Mouse (Mus musculus) MEL-GATA-1-ER (cell line): Measurements from ENCODE around the gene E430018J23Rik.
A peak's percentile ranks its signal among the peaks of the same experiment; 100 is the strongest.
"Not testable (repeated sequence)": the region's sequence is repeated elsewhere in the genome, so short reads cannot be mapped to it uniquely, and the experiment has no call there.

ENCODE experiments used
- DNase-seq: peaks from one replicate; pipeline ENCODE4 v3.0.0-alpha.2; 2012; ENCODE audit warnings: low read depth; ENCODE audit errors: extremely low read depth

Gene E430018J23Rik

DNA sequence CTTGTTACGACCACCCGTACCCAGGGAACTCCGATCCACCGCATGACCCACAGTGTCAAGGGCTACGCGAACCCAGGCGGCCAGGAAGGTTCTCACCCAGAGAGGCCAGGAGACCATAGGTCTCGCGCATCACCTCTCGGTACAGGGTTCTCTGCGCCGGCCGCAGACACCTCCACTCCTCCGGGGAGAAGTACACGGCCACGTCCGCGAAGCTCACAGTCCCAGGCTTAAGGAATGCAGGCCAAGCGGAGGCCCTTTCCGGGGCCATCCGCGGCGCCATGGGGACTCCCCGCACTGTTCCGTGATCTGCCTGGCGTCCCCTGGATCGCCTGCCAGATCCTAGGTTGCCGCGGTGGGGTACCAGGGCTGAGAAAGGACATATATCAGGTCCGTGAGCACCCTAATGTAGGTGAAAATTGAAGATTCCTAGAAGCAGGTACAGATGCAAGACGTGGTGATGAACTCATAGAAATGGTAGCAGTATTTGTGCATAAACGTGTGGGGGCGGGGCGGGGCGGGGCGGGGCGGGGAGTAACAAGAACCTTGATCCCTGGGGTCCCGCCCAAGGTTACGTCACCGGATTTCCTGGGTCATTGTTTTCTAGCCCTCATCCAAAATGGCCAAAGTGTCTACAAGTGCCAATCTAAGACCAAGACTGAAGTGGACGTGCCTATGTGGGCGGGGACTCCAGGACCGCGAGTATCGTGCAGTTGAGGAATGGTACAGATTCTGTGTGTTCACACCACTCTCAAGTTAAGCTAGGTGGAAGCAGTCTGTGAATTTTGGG lies at the start of gene E430018J23Rik:
Gene E430018J23Rik, minus strand, starts transcription at position 473 of the 787 bp plus-strand sequence.
- DNase-seq: peak; percentile 97

DNA sequence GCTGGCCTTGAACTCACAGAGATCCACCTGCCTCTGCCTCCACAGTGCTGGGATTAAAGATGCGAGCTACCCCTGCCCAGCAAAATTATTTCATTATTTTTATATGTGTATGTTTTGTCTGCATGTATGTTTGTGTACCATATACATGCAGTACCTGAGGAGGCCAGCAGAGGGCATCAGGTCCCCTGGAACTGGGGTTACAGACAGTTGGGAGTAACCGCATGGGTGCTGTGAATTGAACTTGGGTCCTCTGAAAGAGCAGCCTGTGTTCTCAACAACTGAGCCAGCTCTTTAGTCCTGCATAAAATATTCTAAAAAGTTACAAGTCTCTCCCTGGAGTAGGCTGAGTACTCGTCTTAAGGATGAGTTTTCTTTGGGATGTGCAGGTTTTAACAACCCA lies 44.3 kb upstream of the E430018J23Rik start:
- DNase-seq: no peak

DNA sequence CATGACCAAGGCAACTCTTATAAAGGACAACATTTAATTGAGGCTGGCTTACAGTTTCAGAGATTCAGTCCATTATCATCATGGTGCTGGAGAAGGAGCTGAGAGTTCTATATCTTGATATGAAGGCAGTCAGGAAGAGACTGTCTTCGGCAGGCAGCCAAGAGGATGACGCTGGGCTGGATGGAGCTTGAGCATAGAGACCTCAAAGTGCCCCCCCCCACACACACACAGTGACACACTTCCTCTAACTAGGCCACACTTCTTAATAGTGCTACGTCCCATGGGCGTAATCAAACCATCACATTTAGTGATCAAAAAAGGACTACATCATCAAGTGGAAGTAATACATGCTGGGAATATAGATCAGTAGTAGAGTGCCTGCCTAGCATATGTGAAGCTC lies 41.8 kb upstream of the E430018J23Rik start:
- DNase-seq: no peak

DNA sequence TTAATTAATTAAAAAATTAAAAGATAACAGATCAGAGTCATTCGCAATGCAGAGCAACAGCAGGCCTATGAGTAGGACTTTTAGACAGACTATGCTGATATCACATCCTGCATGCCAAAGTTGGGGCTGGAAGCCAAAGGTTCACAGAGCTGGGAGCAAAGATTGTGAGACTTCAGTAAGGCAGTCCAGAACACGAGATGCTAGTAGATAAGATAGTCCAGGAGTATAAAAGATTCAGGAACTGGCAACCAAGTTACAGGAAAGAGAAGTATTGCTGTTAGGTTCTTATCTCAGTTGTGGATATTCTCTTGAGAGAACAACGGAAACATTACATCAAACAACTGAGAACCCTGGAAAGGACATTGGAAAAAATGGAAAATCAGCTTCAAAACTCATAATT lies 32.9 kb upstream of the E430018J23Rik start:
- DNase-seq: no peak

DNA sequence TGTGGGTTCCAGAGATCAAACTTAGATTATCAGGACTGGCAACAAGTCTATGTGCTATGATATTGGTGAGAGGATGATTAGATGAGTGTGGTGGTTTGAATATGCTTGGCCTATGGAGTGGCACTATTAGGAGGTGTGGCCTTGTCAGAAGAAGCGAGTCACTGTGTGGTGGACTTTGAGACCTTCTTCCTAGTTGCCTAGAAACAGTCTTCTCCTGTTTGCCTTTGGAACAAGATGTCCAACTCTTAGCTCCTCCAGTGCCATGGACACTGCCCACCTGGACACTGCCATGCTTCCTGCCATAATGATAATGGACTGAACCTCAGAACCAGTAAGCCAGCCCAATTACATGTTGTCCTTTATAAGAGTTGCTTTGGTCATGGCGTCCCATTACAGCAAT lies 32.5 kb upstream of the E430018J23Rik start:
- DNase-seq: no peak

DNA sequence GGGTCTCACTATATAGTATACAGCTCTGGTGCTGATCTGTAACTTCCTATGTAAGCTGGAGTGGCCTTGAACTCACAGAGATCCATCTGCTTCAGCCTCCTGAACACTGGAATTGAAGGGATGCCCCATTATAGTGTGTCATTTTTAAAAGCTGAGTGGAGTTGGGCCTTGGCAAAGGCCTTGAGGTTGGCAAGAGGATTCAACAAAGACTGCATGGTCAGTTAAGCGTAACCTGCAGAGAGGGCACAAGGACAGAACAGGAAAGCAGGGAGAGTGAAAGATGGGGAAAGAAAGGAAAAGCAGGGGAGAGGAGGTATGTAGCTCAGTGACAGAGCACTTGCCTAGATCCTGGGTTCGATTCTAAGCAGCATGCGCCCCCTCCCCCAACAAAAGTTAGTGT lies 31.9 kb upstream of the E430018J23Rik start:
- DNase-seq: no peak

DNA sequence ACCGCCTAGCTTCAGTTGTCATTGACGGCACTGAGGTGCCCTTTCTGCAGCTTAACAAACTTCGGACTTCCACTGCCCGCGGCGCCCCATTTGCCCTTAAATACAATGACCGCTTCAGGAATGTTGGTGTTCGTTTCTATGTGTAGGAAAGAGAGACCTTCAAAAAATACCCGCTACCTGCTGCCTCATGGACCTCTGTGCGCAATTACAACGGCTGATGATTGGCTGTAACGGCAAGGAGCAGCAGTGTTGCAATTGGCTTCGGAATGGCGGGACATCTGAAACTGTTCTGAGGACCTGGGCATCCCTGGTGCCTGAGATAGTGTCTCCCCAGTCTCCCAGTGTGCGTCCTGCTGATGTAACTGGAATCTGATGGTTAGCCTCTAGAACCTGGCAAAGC lies 28.8 kb upstream of the E430018J23Rik start:
- no peak for DNase-seq

DNA sequence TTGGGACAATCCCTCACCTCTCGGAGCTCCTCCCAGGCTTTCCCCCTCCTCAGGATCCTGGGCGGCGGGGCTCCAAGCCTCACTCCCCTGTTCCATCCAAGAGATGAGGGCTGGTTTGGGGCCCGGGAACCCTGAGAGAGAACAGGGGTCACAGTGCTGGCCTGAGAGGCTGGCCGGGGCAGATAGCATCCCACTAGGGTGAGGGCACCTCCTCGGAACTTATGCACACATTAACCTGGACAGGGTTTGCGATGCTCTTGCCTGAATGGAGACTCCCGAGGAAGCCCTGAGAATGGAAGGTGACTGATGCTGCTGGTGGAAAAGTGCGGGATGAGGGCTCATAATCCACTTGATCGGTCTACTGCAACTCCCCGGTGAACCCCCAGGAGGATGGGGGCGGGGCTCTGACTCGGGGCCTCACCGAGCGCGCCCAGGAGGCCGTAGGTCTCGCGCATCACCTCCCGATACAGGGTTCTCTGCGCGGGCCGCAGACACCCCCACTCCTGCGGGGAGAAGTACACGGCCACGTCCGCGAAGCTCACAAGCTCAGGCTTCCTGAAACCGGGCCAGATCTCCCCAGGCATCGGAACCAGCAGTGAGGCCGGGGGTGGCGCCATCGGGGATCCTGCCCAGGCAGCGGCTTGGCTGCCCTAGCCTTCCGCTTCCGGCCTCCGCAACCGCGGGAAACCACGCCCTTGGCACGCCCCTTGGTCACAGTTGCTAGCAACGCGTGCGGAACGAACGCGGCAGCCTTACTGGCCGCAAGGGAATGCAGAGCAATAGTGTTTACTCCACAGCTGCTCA lies 28.2 kb upstream of the E430018J23Rik start, which contains the start of gene Zfp688:
Gene Zfp688, minus strand, starts transcription at position 681 of the 804 bp plus-strand sequence.
- peak; percentile 71 for DNase-seq

DNA sequence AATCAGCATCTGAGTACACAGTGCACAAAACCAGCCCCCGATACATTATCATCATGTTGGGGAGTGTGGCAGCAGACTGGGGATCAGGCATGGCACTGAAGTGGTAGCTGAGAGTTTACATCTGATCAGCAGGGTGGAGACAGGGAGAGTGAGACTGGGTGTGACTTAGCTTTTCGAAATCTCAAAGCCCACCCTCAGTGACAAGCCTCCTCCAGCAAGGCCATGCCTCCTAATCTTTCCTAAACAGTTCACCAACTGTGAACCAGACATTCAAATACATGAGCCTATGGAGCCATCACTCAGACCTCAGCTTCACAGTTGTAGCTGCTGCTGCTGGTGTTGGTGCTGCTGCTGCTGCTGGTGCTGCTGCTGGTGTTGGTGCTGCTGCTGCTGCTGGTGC lies 18.0 kb upstream of the E430018J23Rik start:
- DNase-seq: no peak

DNA sequence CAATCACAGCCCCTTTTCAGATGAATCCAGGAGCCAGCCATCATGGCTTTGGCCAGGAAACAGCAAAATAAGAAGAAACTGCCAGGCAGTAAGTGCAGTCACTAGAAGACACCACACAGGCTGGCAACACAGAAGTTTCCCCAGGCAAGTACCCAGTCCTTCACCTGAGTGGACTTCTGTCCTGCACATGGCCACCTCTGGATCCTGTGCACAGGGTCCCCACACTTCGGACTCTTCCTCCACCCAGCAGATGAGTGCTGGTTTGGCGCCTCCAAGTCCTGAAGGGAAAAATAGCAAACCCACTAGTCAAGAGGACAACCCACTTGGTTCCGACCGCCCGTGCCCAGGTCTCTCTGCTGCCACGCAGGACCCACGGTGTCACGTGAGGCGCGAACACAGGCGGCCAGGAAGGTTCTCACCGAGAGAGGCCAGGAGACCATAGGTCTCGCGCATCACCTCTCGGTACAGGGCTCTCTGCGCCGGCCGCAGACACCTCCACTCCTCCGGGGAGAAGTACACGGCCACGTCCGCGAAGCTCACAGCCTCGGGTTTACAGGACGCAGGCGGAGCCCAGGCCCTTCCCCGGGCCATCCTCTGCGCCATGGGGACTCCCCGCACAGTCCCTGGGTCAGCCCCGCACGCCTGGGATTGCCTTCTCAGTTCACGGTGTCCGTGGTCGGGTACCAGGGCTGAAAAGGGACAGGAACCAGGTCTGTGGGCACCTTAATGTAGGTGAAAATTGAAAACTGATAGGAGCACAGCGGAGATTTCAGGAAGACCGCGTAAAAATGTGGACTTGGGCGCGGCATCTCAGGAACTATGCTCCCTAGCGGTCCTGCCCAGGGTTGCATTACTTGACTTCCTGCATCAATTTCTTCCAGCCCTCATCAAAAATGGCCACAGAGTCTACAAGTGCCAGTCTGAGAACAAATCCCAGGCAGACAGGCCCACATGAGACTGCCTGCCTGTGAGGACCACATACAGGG lies 12.9 kb upstream of the E430018J23Rik start, which contains the start of gene Zfp764:
Gene Zfp764, minus strand, starts transcription at position 821 of the 986 bp plus-strand sequence.
- DNase-seq: peak; percentile 81

DNA sequence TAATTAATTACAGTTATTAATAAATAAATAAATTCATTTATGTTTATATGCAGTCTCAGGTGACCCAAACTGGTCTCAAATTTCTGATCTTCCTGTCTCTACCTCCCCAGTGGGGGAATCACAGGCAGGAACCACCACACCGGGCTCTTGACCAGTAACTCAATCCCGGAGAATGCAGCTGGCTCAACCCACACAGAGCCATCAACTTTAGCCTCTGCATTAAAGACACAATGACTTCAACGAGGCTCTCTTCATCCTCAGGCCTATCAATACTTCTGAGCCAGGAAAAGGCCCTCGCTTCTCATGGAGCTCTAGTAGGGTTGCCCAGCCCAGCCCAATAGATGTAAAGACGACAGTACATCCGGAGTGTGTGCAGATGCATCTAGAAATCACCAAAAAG lies 10.7 kb upstream of the E430018J23Rik start:
- DNase-seq: not testable (repeated sequence)

DNA sequence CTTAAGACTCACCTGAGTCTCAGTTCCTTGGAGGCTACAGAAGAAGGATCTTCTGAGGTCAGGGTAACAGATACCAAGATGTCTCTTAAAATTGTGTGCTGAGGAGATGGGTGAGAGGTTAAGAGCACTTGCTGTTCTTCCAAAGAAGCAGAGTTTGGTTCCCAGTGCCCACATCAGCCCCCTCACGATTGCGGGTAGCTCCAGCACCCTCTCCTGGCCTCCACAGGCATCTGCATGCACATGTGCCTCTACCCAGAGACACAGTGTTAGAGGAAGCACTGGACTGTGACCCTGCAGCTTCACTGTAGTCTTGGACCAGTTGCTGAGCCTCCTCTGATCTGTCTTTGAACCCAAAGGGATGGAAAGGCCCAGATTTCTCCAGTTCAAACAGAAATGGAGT lies 9.6 kb upstream of the E430018J23Rik start:
- no peak for DNase-seq

DNA sequence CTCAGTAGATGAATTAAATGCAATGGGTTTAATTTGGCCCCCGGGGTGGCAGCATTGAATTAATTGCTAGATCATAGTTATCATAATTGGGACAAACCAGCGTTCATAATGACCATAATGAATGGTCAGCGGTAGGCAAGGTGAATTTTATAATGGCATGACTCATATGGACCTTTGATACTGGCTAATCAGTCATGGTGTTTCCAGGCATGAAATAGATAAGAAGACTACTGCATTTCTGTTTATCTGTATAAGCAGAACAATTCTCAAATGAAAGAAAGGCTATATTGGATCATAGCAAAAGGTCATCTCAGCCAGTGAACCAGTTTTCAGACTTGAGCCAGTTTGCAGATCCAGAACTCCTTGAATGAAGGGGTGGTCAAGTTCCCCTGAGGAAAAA lies 6.9 kb upstream of the E430018J23Rik start:
- DNase-seq: no peak

DNA sequence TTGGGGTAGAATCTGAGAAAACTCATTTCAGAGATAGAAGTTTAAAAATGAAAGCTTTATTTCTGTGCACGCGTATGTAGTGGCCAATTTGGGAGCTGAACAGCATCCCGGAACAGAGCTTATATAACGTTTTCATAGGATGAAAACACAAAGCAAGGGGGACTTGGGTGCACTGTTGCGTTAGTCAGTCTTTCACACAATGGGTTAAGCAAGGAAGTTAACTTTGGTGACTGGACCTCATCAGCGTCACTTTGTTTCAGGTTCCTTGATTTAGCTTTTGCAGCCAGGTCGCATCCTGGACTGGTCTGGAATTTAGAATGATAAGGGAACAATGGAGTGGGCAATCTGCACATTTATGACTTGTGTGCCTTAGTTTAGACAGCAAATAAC lies 510 bp upstream of the E430018J23Rik start:
- no peak for DNase-seq

DNA sequence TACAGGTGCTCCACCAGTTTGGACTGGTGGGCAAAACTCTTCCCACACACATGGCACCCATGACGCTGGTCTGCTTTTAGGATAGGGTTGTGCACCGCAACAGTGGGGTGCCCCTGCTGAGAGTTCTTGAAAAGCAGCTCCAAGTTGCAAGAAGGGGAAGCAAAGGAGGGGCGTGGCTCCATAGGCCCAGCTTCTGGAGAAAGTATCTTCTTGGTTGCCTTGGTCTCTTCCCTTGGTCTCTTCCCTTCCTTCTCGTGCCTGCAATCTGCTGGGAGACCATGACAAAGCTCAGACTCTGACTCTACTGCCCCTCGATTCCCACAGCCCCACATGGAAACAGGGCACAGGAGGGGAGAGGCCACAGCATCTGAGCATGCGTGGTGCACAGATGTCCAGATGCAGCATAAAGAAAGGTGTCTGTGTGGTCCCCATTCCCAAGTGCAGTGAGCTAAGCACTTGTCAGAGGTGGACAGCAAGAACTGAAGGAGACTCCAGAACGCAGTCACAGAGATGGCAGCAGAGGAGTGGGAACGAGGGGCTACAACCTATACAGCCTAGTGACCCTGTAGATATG lies 1.1 kb downstream of the E430018J23Rik start:
- DNase-seq: peak; percentile 64

DNA sequence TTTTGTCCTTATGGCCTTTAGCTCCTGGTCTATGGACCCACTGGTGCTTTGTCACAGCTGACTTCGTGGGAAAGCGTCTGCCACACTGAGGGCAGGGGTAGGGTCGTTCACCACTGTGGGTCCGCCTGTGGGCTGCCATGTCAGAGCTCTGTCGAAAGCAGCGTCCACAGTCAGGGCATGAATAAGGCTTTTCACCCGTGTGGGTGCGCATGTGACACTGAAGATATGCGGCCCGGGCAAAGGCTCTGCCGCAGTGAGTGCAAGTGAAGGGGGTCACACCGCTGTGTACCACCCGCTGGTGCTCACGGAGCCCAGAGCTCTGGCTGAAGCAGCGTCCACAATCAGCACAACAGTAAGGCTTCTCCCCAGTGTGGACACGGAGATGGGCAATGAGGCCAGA lies 1.9 kb downstream of the E430018J23Rik start:
- DNase-seq: no peak

DNA sequence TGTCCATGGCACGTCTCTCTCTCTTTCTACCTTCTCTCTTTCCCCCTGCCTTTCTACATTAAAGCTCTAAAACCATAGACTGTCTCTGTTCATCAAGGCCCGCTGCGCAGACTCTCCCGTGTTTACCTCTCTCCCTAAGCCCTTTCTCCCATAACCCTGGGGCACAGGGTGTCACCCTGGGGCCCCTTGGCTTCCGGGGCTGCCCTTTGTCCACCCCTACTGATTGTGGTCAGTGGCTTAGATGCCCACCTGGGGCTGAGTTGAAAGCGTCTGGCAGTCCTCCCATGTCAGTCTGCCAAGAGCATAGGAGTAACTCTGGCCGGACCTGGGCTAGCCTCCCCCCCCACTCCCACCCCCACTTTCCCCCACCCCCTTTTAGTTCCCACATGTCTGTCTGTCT lies 3.1 kb downstream of the E430018J23Rik start:
- no peak for DNase-seq

DNA sequence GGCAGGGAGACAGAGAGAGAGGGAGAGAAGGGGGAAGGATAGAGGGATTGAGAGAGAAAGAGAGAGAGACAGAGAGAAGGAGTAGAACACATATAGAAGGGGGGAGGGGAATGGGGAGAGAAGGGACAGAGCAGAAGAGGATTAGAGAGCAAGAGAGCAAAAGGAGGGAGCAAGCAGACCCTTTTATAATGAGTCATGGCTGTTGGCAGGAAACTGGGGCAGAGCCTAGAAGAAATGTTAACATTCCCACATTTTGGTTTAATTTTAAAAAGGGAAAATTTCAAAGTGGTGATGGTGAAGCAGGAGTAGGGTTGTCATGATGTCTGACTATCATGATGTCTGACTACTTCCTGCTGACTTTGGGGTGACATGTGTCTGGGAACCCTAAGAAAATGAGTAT lies 5.2 kb downstream of the E430018J23Rik start:
- not testable (repeated sequence) for DNase-seq

DNA sequence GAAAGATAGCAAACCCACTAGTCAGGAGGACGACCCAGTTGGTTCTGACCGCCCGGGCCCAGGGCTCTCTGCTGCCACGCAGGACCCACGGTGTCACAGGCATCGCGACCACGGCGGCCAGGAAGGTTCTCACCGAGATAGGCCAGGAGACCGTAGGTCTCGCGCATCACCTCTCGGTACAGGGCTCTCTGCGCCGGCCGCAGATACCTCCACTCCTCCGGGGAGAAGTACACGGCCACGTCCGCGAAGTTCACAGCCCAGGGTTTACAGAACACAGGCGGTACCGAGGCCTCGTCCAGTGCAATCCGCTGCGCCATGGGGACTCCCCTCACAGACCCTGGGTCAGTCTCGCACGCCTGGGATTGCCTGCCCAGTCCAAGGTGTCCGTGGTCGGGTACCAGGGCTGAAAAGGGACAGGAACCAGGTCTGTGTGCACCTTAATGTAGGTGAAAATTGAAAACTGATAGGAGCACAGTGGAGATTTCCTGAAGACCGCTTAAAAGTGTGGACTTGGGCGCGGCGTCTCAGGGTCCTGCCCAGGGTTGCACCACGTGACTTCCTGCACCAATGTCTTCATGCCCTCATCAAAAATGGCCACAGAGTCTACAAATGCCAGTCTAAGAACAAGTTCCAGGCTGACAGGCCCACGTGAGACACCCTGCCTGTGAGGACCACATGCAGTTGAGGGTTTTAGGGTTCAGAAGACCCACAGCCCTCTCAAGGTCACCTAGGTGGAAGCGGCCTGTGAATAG lies 6.6 kb downstream of the E430018J23Rik start, which contains the start of gene 9130019O22Rik:
Gene 9130019O22Rik, minus strand, starts transcription at position 526 of the 752 bp plus-strand sequence.
- DNase-seq: peak; percentile 75

DNA sequence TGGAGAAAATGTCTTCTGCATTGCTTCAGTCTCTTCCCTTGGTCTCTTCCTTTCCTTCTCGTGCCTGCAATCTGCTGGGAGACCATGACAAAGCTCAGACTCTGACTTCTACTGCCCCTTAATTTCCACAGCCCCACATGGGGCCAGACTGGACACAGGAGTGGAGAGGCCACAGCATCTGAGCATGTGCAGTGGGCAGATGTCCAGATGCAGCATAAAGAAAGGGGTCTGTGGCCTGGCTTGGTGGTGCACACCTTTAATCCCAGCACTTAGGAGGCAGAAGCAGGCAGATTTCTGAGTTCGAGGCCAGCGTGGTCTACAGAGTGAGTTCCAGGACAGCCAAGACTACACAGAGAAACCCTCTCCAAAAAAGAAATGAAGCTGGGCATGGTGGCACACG lies 7.9 kb downstream of the E430018J23Rik start:
- not testable (repeated sequence) for DNase-seq
